Mouse (Mus musculus) ES-E14 (cell line): ENCODE measurements around the gene Oser1.

Experiments used
- HCFC1 ChIP-seq: IDR thresholded peaks from 2 replicates; pipeline ENCODE4 v1.6.1; 2012; ENCODE audit warnings: low read length, inconsistent platforms, borderline replicate concordance; ENCODE audit not compliant: insufficient read depth
- MAFK ChIP-seq: IDR thresholded peaks from 2 replicates; pipeline ENCODE4 v1.6.1; 2014; ENCODE audit warnings: mild to moderate bottlenecking, low read depth, low read length, inconsistent platforms; ENCODE audit not compliant: insufficient read depth

- TF ChIP-seq HCFC1 = no peak
- no peak for TF ChIP-seq MAFK
Observed at GRCm38 (mm10) chr2:163450668-163451295, 26.3 kb upstream of the Oser1 start.
